Mouse (Mus musculus): ENCODE results near the gene Grsf1.

- TF ChIP-seq CTCF (IDR thresholded peaks at IDR 0.05; ENCODE audit: low read depth) (no peak), EP300 (IDR thresholded peaks at IDR 0.05; ENCODE audit: low read depth) (no peak)
These were observed 9.9 kb upstream of the Grsf1 start for GRCm38 (mm10) chr5:88685745-88686299.
